Mouse (Mus musculus): ENCODE results near the gene Wdr46. TPM values are rescaled to one million over a fixed set of nuclear protein-coding genes. Genes with fewer than 3 reads are reported as not detected.
"Not testable (repeated sequence)": the region's sequence is repeated elsewhere in the genome, so short reads cannot be mapped to it uniquely, and the experiment has no call there.

Gene Wdr46
- polyA plus RNA-seq, 1 experiment from 2014 or later, result 20.5 TPM

- Histone ChIP-seq H3K4me1 (ENCODE audit: control insufficient read depth, insufficient read depth, low read length) (no peaks in the 10 kb centered on the region), H3K9me3 (replicated peaks; ENCODE audit: control insufficient read depth, low read length) (0 out of 2 replicates have a peak, but pooled peaks cover 2% of the 10 kb centered on the region), H3K36me3 (ENCODE audit: control insufficient read depth, insufficient read depth) (no peaks in the 10 kb centered on the region), H3K27me3 (ENCODE audit: control insufficient read depth, insufficient read depth, low read length) (no peaks in the 10 kb centered on the region; the same call in 1 of the 2 replicates), H3K9ac (ENCODE audit: low read length) (no peak overlapping the region), H3K4me3 (ENCODE audit: low read length) (no peak overlapping the region), H3K4me2 (ENCODE audit: low read depth, low read length) (no peak overlapping the region), H3K27ac (ENCODE audit: low read length) (no peak overlapping the region)
- 53% methylated on average over 3 of the region's 3 CpGs for WGBS
- no peak for ATAC-seq (replicated peaks; ENCODE audit: extremely low read depth, insufficient read depth, low FRiP score)
Observed at GRCm38 (mm10) chr17:33995651-33996050, 55.2 kb downstream of the Wdr46 start.

GRCm38 (mm10) chr17:33997025-33997424 lies 56.6 kb downstream of the Wdr46 start:
- not testable (repeated sequence) for H3K9me3 ChIP-seq (replicated peaks; ENCODE audit: control insufficient read depth, low read length); H3K4me2 ChIP-seq (ENCODE audit: low read depth, low read length); H3K4me3 ChIP-seq (ENCODE audit: low read length); H3K9ac ChIP-seq (ENCODE audit: low read length); H3K27ac ChIP-seq (ENCODE audit: low read length); H3K27me3 ChIP-seq (ENCODE audit: control insufficient read depth, insufficient read depth, low read length); ATAC-seq (replicated peaks; ENCODE audit: extremely low read depth, insufficient read depth, low FRiP score); H3K36me3 ChIP-seq (ENCODE audit: control insufficient read depth, insufficient read depth); H3K4me1 ChIP-seq (ENCODE audit: control insufficient read depth, insufficient read depth, low read length)
- 82% methylated on average over 2 of the region's 2 CpGs for WGBS

GRCm38 (mm10) chr17:33998697-33999096 lies 58.2 kb downstream of the Wdr46 start:
- ATAC-seq (replicated peaks; ENCODE audit: extremely low read depth, insufficient read depth, low FRiP score); H3K27ac ChIP-seq (ENCODE audit: low read length); H3K4me3 ChIP-seq (ENCODE audit: low read length); H3K27me3 ChIP-seq (ENCODE audit: control insufficient read depth, insufficient read depth, low read length); H3K4me2 ChIP-seq (ENCODE audit: low read depth, low read length); H3K9ac ChIP-seq (ENCODE audit: low read length); H3K9me3 ChIP-seq (replicated peaks; ENCODE audit: control insufficient read depth, low read length); H3K36me3 ChIP-seq (ENCODE audit: control insufficient read depth, insufficient read depth); H3K4me1 ChIP-seq (ENCODE audit: control insufficient read depth, insufficient read depth, low read length): not testable (repeated sequence)
- WGBS, result 40% methylated on average over 5 of the region's 5 CpGs

Other genes with a start within 250 kb of the Wdr46 start
- 96.0 and 100 TPM in 2 replicates for gene March2, start 222.0 kb upstream of the Wdr46 start, polyA plus RNA-seq (2015; fragmentation: Nextera tagmentation; extraction: Ambion mirVana)
- 278 and 304 TPM in 2 replicates for gene Rab11b, start 180.1 kb upstream of the Wdr46 start, polyA plus RNA-seq (2015; fragmentation: Nextera tagmentation; extraction: Ambion mirVana)
- 16.4 and 20.5 TPM in 2 replicates for gene Angptl4, start 158.8 kb upstream of the Wdr46 start, polyA plus RNA-seq (2015; fragmentation: Nextera tagmentation; extraction: Ambion mirVana)
- 48.5 and 58.7 TPM in 2 replicates for gene Kank3, start 130.1 kb upstream of the Wdr46 start, polyA plus RNA-seq (2015; fragmentation: Nextera tagmentation; extraction: Ambion mirVana)
- 388 and 436 TPM in 2 replicates for gene Rps28, start 116.1 kb upstream of the Wdr46 start, polyA plus RNA-seq (2015; fragmentation: Nextera tagmentation; extraction: Ambion mirVana)
- 535 and 549 TPM in 2 replicates for gene Ndufa7, start 116.1 kb upstream of the Wdr46 start, polyA plus RNA-seq (2015; fragmentation: Nextera tagmentation; extraction: Ambion mirVana)
- gene Cd320, start 97.6 kb upstream of the Wdr46 start, polyA plus RNA-seq (2015; fragmentation: Nextera tagmentation; extraction: Ambion mirVana), result 37.6 and 41.9 TPM in 2 replicates
- not detected in 2 replicates for gene Gm7029, start 66.8 kb upstream of the Wdr46 start, polyA plus RNA-seq (2015; fragmentation: Nextera tagmentation; extraction: Ambion mirVana)
- 7.8 and 8.3 TPM in 2 replicates for gene Kifc1, start 50.0 kb upstream of the Wdr46 start, polyA plus RNA-seq (2015; fragmentation: Nextera tagmentation; extraction: Ambion mirVana)
- 0.30 TPM in 1 of 2 replicates, not detected in the other for gene Platr17, start 35.5 kb upstream of the Wdr46 start, polyA plus RNA-seq (2015; fragmentation: Nextera tagmentation; extraction: Ambion mirVana)
- gene Daxx, start 31.2 kb upstream of the Wdr46 start, polyA plus RNA-seq (2015; fragmentation: Nextera tagmentation; extraction: Ambion mirVana), result 34.8 and 39.4 TPM in 2 replicates
- 56.1 and 64.3 TPM in 2 replicates for gene Tapbp, start 24.8 kb upstream of the Wdr46 start, polyA plus RNA-seq (2015; fragmentation: Nextera tagmentation; extraction: Ambion mirVana)
- 12.8 and 14.0 TPM in 2 replicates for gene Zbtb22, start 24.8 kb upstream of the Wdr46 start, polyA plus RNA-seq (2015; fragmentation: Nextera tagmentation; extraction: Ambion mirVana)
- 40.8 and 42.9 TPM in 2 replicates for gene Rgl2, start 11.1 kb upstream of the Wdr46 start, polyA plus RNA-seq (2015; fragmentation: Nextera tagmentation; extraction: Ambion mirVana)
- 125 and 133 TPM in 2 replicates for gene Pfdn6, start 317 bp upstream of the Wdr46 start, polyA plus RNA-seq (2015; fragmentation: Nextera tagmentation; extraction: Ambion mirVana)
- gene B3galt4, start 10.8 kb downstream of the Wdr46 start, polyA plus RNA-seq (2015; fragmentation: Nextera tagmentation; extraction: Ambion mirVana), result 5.7 and 5.8 TPM in 2 replicates
- 39.7 and 42.5 TPM in 2 replicates for gene Vps52, start 15.2 kb downstream of the Wdr46 start, polyA plus RNA-seq (2015; fragmentation: Nextera tagmentation; extraction: Ambion mirVana)
- 873 and 901 TPM in 2 replicates for gene Rps18, start 15.3 kb downstream of the Wdr46 start, polyA plus RNA-seq (2015; fragmentation: Nextera tagmentation; extraction: Ambion mirVana)
- gene H2-K1, start 59.7 kb downstream of the Wdr46 start, polyA plus RNA-seq (2015; fragmentation: Nextera tagmentation; extraction: Ambion mirVana), result 66.0 and 100 TPM in 2 replicates
- gene Ring1, start 84.0 kb downstream of the Wdr46 start, polyA plus RNA-seq (2015; fragmentation: Nextera tagmentation; extraction: Ambion mirVana), result 13.0 and 13.7 TPM in 2 replicates
- gene H2-Ke6, start 87.4 kb downstream of the Wdr46 start, polyA plus RNA-seq (2015; fragmentation: Nextera tagmentation; extraction: Ambion mirVana), result 53.0 and 59.1 TPM in 2 replicates
- 108 and 119 TPM in 2 replicates for gene Slc39a7, start 91.0 kb downstream of the Wdr46 start, polyA plus RNA-seq (2015; fragmentation: Nextera tagmentation; extraction: Ambion mirVana)
- 33.7 and 34.5 TPM in 2 replicates for gene Rxrb, start 91.2 kb downstream of the Wdr46 start, polyA plus RNA-seq (2015; fragmentation: Nextera tagmentation; extraction: Ambion mirVana)
- 1.1 and 1.2 TPM in 2 replicates for gene Col11a2, start 98.8 kb downstream of the Wdr46 start, polyA plus RNA-seq (2015; fragmentation: Nextera tagmentation; extraction: Ambion mirVana)
- 0.97 and 3.1 TPM in 2 replicates for gene H2-Oa, start 151.7 kb downstream of the Wdr46 start, polyA plus RNA-seq (2015; fragmentation: Nextera tagmentation; extraction: Ambion mirVana)
- gene H2-DMa, start 178.9 kb downstream of the Wdr46 start, polyA plus RNA-seq (2015; fragmentation: Nextera tagmentation; extraction: Ambion mirVana), result 10.9 and 13.8 TPM in 2 replicates
- 69.4 and 71.9 TPM in 2 replicates for gene Brd2, start 182.0 kb downstream of the Wdr46 start, polyA plus RNA-seq (2015; fragmentation: Nextera tagmentation; extraction: Ambion mirVana)
- gene H2-DMb2, start 202.6 kb downstream of the Wdr46 start, polyA plus RNA-seq (2015; fragmentation: Nextera tagmentation; extraction: Ambion mirVana), result 2.5 and 6.1 TPM in 2 replicates
- 2.3 and 4.0 TPM in 2 replicates for gene H2-DMb1, start 212.4 kb downstream of the Wdr46 start, polyA plus RNA-seq (2015; fragmentation: Nextera tagmentation; extraction: Ambion mirVana)
- 5.7 and 11.1 TPM in 2 replicates for gene Tap1, start 246.9 kb downstream of the Wdr46 start, polyA plus RNA-seq (2015; fragmentation: Nextera tagmentation; extraction: Ambion mirVana)
- gene Psmb9, start 247.1 kb downstream of the Wdr46 start, polyA plus RNA-seq (2015; fragmentation: Nextera tagmentation; extraction: Ambion mirVana), result 15.0 and 32.2 TPM in 2 replicates